ENCODE assay signal across 10 mouse cellular contexts in genomic region chr1:175603390-175603789, GRCm38 (mm10). TPM values are rescaled to one million over a fixed set of nuclear protein-coding genes. Genes with fewer than 3 reads are reported as not detected.
DNase-seq lines count a peak whose midpoint lies in the region; ATAC-seq lines count a peak whose summit lies in the region.
"Had no signal": no experiment of that assay in that cellular context is flagged by ENCODE, and none has a peak within 500 bp of the region (broad histone marks: within the 10 kb centered on the region; RNA-seq: fewer than 3 reads in every experiment).

No protein-coding gene starts in this region.

- DNase-seq in kidney, postnatal 10 days: peak; percentile 20
- DNase-seq in MN1 (ENCODE audit: low spot score): peak; percentile 51
- peak; percentile 52 to 64 for DNase-seq in cerebellum, postnatal 10 days
- no peak for DNase-seq in urinary bladder, postnatal 36 days (ENCODE audit: low spot score in 2 of 2)
- no peak for DNase-seq in adrenal gland, postnatal 14 days
- DNase-seq: lung, postnatal 36 days had no signal

- no peak overlapping the region for H3K9ac ChIP-seq in kidney, embryonic 14.5 days (ENCODE audit: low read depth, low read length)
- H3K9ac ChIP-seq: embryonic facial prominence, embryonic 12.5 days had no signal

- ATAC-seq in kidney, embryonic 14.5 days (ENCODE audit: low FRiP score, low TSS enrichment): no peak
- 0 out of 2 replicates have a peak, but pooled peaks have one; percentile 24 for ATAC-seq in megakaryocyte progenitor cell, adult 5-6 weeks (replicated peaks; ENCODE audit: poor library complexity)
- ATAC-seq in activated CD4-positive, CD25-positive, alpha-beta regulatory T cell, adult 4 months: no peak

- no peak overlapping the region for H3K4me2 ChIP-seq in kidney, embryonic 14.5 days (replicated peaks; ENCODE audit: low read depth, low read length)
- H3K4me2 ChIP-seq: embryonic facial prominence, embryonic 12.5 days had no signal

- H3K9me3 ChIP-seq in kidney, embryonic 14.5 days (ENCODE audit: control insufficient read depth, low read length): no peaks in the 10 kb centered on the region
- H3K9me3 ChIP-seq: embryonic facial prominence, embryonic 12.5 days had no signal

- peaks cover 60% of the 10 kb centered on the region for H3K36me3 ChIP-seq in kidney, embryonic 14.5 days (ENCODE audit: control insufficient read depth, insufficient read depth, low read length)

- WGBS in kidney, embryonic 14.5 days: 70% methylated on average over 6 of the region's 6 CpGs

- no peak overlapping the region for H3K4me3 ChIP-seq in kidney, embryonic 14.5 days (ENCODE audit: low read length)
- H3K4me3 ChIP-seq: embryonic facial prominence, embryonic 12.5 days had no signal

- H3K27me3 ChIP-seq in kidney, embryonic 14.5 days (ENCODE audit: control insufficient read depth, insufficient read depth, low read length): no peaks in the 10 kb centered on the region
- H3K27me3 ChIP-seq: embryonic facial prominence, embryonic 12.5 days had no signal

- no peaks in the 10 kb centered on the region for H3K4me1 ChIP-seq in kidney, embryonic 14.5 days (ENCODE audit: control insufficient read depth, insufficient read depth, low read length)
- H3K4me1 ChIP-seq: embryonic facial prominence, embryonic 12.5 days had no signal

- no peak overlapping the region for H3K27ac ChIP-seq in kidney, embryonic 14.5 days (ENCODE audit: low read depth, low read length)
- H3K27ac ChIP-seq: embryonic facial prominence, embryonic 12.5 days had no signal

RNA-seq across cellular contexts. Expression of gene Kmo, which starts 16.8 kb away (rescaled TPM):
- not detected in 2 replicates for polyA plus RNA-seq in kidney, embryonic 14.5 days (2014; fragmentation: Nextera tagmentation; extraction: Ambion mirVana)
- total RNA-seq in megakaryocyte progenitor cell, adult 5-6 weeks (2015): 3.0 and 3.4 TPM in 2 replicates
- total RNA-seq in megakaryocyte progenitor cell, adult 5-6 weeks (2017): 6.4 and 7.1 TPM in 2 replicates
- total RNA-seq in adrenal gland, postnatal 14 days (2021): 3.5 and 11.5 TPM in 2 replicates
- 1 to 10 TPM; 1.6 to 2.5 TPM for polyA plus RNA-seq in activated CD4-positive, CD25-positive, alpha-beta regulatory T cell, adult 4 months (2017; shearing (Covaris generic))

RNA-seq across cellular contexts. Expression of gene Fh1, which starts 22.0 kb away (rescaled TPM):
- 116 and 140 TPM in 2 replicates for polyA plus RNA-seq in kidney, embryonic 14.5 days (2014; fragmentation: Nextera tagmentation; extraction: Ambion mirVana)
- 162 and 179 TPM in 2 replicates for total RNA-seq in megakaryocyte progenitor cell, adult 5-6 weeks (2015)
- total RNA-seq in megakaryocyte progenitor cell, adult 5-6 weeks (2017): 104 and 121 TPM in 2 replicates
- total RNA-seq in adrenal gland, postnatal 14 days (2021): 399 and 403 TPM in 2 replicates
- polyA plus RNA-seq in activated CD4-positive, CD25-positive, alpha-beta regulatory T cell, adult 4 months (2017; shearing (Covaris generic)): 10 to 100 TPM; 50.5 to 80.4 TPM

Comparison
In these comparisons a context has a peak if more than half of its experiments do, and no peak if none do; other contexts are left out.
1. DNase-seq: peak in kidney, postnatal 10 days (single experiment), MN1 (single experiment) and cerebellum, postnatal 10 days (2 of 2); none in urinary bladder, postnatal 36 days (0 of 2) and adrenal gland, postnatal 14 days (single experiment).